Mouse (Mus musculus): ENCODE results near the gene Vmn1r184. TPM values are rescaled to one million over a fixed set of nuclear protein-coding genes. Genes with fewer than 3 reads are reported as not detected.
"Not testable (repeated sequence)": the region's sequence is repeated elsewhere in the genome, so short reads cannot be mapped to it uniquely, and the experiment has no call there.

Vmn1r184 gene
- polyA plus RNA-seq (2014; fragmentation: Nextera tagmentation; extraction: Ambion mirVana), result not detected in 2 replicates

DNA sequence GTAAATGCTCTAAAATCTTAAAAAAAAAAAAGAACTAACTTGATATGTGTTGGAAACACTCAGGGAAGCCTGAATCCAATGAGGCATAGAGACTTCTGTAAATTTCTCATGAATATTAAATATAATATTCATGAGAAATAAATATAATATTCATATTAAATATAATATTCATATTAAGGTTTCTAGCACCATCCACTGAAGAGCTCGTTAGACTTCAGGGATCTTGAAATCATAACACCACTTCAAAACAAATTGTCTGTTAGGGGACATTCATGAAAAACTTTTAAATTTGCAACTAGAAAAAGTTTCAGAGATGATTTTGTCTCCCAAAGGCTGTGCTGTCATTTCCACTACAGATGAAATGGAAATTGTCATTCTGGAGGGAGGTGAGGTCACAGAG, at the start of gene Vmn1r184:
TSS of gene Vmn1r184 (plus strand) at position 301 of the 400 bp plus-strand sequence.
- ATAC-seq; H3K9me3 ChIP-seq (replicated peaks; ENCODE audit: control insufficient read depth, low read length); DNase-seq (ENCODE audit: low spot score); H3K4me1 ChIP-seq (ENCODE audit: control insufficient read depth, insufficient read depth, low read length); H3K36me3 ChIP-seq (ENCODE audit: control insufficient read depth, insufficient read depth, low read length); H3K9ac ChIP-seq (ENCODE audit: low read length); H3K27ac ChIP-seq (ENCODE audit: low read depth, low read length); H3K27me3 ChIP-seq (replicated peaks; ENCODE audit: control insufficient read depth, insufficient read depth, low read length); H3K4me3 ChIP-seq (ENCODE audit: low read depth, low read length); H3K4me2 ChIP-seq (ENCODE audit: low read length): not testable (repeated sequence)
- WGBS, result 64% methylated on average over 1 of the region's 1 CpGs

DNA sequence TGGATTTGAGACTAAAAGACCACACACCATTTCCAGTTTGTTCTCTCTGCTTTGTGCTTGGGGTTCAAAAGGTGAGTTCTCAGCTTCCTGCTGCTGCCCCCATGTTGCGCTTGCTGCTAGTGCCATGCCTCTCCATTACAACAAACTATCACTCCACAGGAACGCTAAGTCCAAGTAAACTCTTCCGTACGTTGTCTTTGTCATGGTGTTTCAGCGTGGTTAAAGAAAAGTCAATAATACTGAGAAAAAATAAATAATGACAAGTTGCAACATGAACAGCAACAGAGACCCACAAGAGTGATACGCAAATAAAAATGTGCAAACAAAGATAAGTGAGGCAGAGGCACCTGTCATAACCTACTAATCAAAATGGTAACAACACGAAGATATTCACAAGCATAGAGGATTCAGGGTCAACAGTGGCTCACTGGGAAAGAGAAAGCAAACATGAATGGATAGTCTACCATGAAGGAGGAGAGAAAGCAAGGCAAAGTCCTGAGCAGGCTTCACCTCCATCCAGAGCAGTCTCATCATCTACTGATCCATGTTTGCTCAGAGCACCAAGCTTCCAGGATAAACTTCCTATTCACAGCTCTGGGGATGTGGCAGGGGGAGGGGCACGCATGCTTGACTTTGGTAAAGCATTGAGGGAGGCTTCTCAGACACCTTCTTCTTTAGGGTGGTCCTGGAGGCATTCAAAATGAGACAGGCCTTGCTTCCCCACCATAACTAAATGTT, 43.5 kb downstream of the Vmn1r184 start:
- not testable (repeated sequence) for H3K27me3 ChIP-seq (replicated peaks; ENCODE audit: control insufficient read depth, insufficient read depth, low read length); H3K4me1 ChIP-seq (ENCODE audit: control insufficient read depth, insufficient read depth, low read length); H3K27ac ChIP-seq (ENCODE audit: low read depth, low read length); H3K4me3 ChIP-seq (ENCODE audit: low read depth, low read length); H3K36me3 ChIP-seq (ENCODE audit: control insufficient read depth, insufficient read depth, low read length); DNase-seq (ENCODE audit: low spot score); ATAC-seq; H3K9ac ChIP-seq (ENCODE audit: low read length); H3K4me2 ChIP-seq (ENCODE audit: low read length); H3K9me3 ChIP-seq (replicated peaks; ENCODE audit: control insufficient read depth, low read length)
- 86% methylated on average over 8 of the region's 8 CpGs for whole genome bisulfite sequencing

DNA sequence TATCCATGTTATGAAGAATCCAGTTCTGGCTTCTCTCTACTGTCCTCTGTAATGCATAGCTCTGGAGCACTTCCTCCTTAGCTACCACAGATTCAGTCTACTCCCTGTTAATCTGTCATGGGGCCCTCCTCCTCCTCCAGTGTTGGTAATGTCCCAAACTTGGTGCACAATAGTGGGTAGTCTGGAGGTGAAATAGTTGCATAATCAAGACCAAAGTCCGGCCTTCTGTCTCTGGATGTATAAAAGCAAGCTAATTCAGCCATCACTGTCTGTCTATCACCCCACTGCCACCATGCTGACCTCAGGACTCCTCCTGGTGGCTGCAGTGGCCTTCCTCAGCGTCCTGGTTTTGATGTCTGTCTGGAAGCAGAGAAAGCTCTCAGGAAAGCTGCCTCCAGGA, 46.8 kb downstream of the Vmn1r184 start, which contains the start of gene Cyp2a4:
TSS of gene Cyp2a4 (plus strand) at position 244 of the 400 bp plus-strand sequence.
- not testable (repeated sequence) for H3K4me1 ChIP-seq (ENCODE audit: control insufficient read depth, insufficient read depth, low read length); DNase-seq (ENCODE audit: low spot score); H3K9me3 ChIP-seq (replicated peaks; ENCODE audit: control insufficient read depth, low read length); H3K4me3 ChIP-seq (ENCODE audit: low read depth, low read length); ATAC-seq; H3K27me3 ChIP-seq (replicated peaks; ENCODE audit: control insufficient read depth, insufficient read depth, low read length); H3K9ac ChIP-seq (ENCODE audit: low read length); H3K4me2 ChIP-seq (ENCODE audit: low read length); H3K27ac ChIP-seq (ENCODE audit: low read depth, low read length); H3K36me3 ChIP-seq (ENCODE audit: control insufficient read depth, insufficient read depth, low read length)
- 54% methylated on average over 2 of the region's 2 CpGs for WGBS

DNA sequence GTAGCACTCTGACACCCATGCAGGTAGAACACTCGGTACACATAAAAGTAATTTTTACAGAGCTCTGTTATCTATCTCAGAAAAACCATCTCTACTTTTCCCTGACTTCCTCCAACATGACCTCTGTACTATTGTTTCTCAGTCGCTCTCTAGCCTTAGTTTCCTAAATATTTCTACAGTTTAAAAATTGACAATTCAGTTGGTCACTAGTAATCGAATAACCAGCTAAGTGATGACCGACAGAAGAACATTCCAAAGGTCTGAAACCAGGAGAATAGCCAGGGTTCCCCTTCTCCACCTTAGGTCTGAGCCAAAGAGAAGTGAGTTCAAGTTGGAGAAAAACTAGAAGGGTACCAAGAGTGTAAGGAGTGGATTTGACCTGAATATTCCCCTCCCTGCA, 51.7 kb downstream of the Vmn1r184 start:
- not testable (repeated sequence) for H3K36me3 ChIP-seq (ENCODE audit: control insufficient read depth, insufficient read depth, low read length); H3K4me3 ChIP-seq (ENCODE audit: low read depth, low read length); H3K9ac ChIP-seq (ENCODE audit: low read length); H3K27me3 ChIP-seq (replicated peaks; ENCODE audit: control insufficient read depth, insufficient read depth, low read length); ATAC-seq; H3K9me3 ChIP-seq (replicated peaks; ENCODE audit: control insufficient read depth, low read length); H3K4me2 ChIP-seq (ENCODE audit: low read length); H3K27ac ChIP-seq (ENCODE audit: low read depth, low read length); H3K4me1 ChIP-seq (ENCODE audit: control insufficient read depth, insufficient read depth, low read length); DNase-seq (ENCODE audit: low spot score)
- WGBS, result 87% methylated on average over 4 of the region's 4 CpGs

DNA sequence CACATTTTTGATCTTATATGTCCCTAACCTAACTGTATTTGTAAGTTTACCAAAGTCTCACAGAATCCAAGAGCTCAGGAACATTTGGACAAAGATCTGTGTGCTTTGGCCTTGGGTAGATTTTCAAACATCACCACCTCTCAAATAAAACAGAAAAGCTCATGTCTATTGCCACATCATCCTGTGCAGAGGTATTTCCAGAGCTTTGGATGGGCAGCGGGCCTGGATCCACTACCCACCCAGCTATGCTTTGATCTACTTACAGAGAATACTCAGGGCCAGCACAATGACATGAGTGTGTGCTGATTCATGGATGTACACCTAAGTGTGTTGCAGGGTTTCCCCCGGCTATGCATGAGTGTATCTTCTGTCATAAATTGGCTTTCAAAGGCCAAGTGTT, 55.1 kb downstream of the Vmn1r184 start:
- H3K4me3 ChIP-seq (ENCODE audit: low read depth, low read length); H3K4me1 ChIP-seq (ENCODE audit: control insufficient read depth, insufficient read depth, low read length); H3K9me3 ChIP-seq (replicated peaks; ENCODE audit: control insufficient read depth, low read length); H3K9ac ChIP-seq (ENCODE audit: low read length); ATAC-seq; H3K4me2 ChIP-seq (ENCODE audit: low read length); H3K27ac ChIP-seq (ENCODE audit: low read depth, low read length); H3K36me3 ChIP-seq (ENCODE audit: control insufficient read depth, insufficient read depth, low read length); DNase-seq (ENCODE audit: low spot score); H3K27me3 ChIP-seq (replicated peaks; ENCODE audit: control insufficient read depth, insufficient read depth, low read length): not testable (repeated sequence)
- 89% methylated on average over 2 of the region's 2 CpGs for WGBS

DNA sequence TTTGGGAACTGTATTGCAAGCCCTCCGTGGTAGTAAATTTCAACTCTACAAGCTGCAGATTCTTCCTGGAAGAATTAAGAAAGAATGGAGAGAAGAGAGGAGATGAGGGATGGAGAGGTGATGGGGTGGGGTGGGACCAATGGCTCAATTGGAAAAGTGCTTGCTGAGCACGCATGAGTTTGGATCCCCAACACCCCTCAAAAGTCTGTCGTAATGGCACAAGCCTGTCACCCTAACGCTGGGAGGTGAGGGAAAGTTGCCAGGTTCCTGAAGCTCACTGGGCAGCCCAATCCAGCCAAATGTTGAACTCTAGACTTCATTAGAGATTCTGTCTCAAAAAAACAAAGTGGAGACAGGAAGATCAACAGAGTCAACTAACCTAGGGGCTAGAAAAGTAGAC, 55.7 kb downstream of the Vmn1r184 start:
- not testable (repeated sequence) for H3K27ac ChIP-seq (ENCODE audit: low read depth, low read length); H3K9me3 ChIP-seq (replicated peaks; ENCODE audit: control insufficient read depth, low read length); H3K4me2 ChIP-seq (ENCODE audit: low read length); DNase-seq (ENCODE audit: low spot score); ATAC-seq; H3K4me1 ChIP-seq (ENCODE audit: control insufficient read depth, insufficient read depth, low read length); H3K4me3 ChIP-seq (ENCODE audit: low read depth, low read length); H3K9ac ChIP-seq (ENCODE audit: low read length); H3K36me3 ChIP-seq (ENCODE audit: control insufficient read depth, insufficient read depth, low read length); H3K27me3 ChIP-seq (replicated peaks; ENCODE audit: control insufficient read depth, insufficient read depth, low read length)
- 84% methylated on average over 4 of the region's 4 CpGs for WGBS

Other genes starting within 250 kb of the Vmn1r184 start
- gene Cyp2b13, start 198.8 kb upstream of the Vmn1r184 start, polyA plus RNA-seq (2014; fragmentation: Nextera tagmentation; extraction: Ambion mirVana), result not detected in 2 replicates
- not detected in 2 replicates for gene Cyp2b9, start 86.9 kb upstream of the Vmn1r184 start, polyA plus RNA-seq (2014; fragmentation: Nextera tagmentation; extraction: Ambion mirVana)
- gene Cyp2a4, start 46.8 kb downstream of the Vmn1r184 start, polyA plus RNA-seq (2014; fragmentation: Nextera tagmentation; extraction: Ambion mirVana), result not detected in 2 replicates
- not detected in 2 replicates for gene Nlrp9c, start 143.4 kb downstream of the Vmn1r184 start, polyA plus RNA-seq (2014; fragmentation: Nextera tagmentation; extraction: Ambion mirVana)
- not detected in 2 replicates for gene Nlrp4a, start 174.8 kb downstream of the Vmn1r184 start, polyA plus RNA-seq (2014; fragmentation: Nextera tagmentation; extraction: Ambion mirVana)

Data from forebrain, embryonic 14.5 days (tissue).